In the genomic region with DNA sequence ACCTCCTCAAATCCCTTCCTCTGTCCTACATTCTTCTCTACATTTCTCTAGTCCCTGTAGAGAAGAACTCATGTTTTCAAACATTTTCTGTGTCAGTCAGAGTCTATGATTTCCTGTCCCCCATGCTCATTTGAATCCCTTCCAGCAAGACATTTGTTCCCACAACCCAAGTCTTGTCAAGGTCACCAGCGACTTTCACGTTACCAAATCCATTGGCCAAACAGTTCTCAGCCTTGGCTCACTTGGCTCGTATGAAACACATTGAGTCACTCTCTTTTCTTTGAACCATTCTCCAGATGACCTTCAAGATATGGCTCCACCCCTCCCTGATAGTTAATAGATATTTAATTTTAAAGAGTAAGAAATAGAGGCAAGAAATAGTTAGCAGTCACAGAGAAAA, we compare ENCODE assay signal across 19 mouse cellular contexts. TPM values are rescaled to one million over a fixed set of nuclear protein-coding genes. Genes with fewer than 3 reads are reported as not detected.
"Had no signal": no experiment of that assay in that cellular context is flagged by ENCODE, and none has a peak within 500 bp of the region (broad histone marks: within the 10 kb centered on the region; RNA-seq: fewer than 3 reads in every experiment).

No protein-coding gene starts in this region.

- H3K27me3 ChIP-seq: limb, embryonic 15.5 days; liver, embryonic 13.5 days; midbrain, embryonic 13.5 days had no signal

- H3K9me3 ChIP-seq: limb, embryonic 15.5 days; liver, embryonic 13.5 days; midbrain, embryonic 13.5 days had no signal

- H3K9ac ChIP-seq: limb, embryonic 15.5 days; liver, embryonic 13.5 days; liver, postnatal 0 days; midbrain, embryonic 13.5 days had no signal

- DNase-seq: kidney, adult 9 months; kidney, postnatal 10 days; kidney, postnatal 4 days; left cerebral cortex, postnatal 4 days; liver, embryonic 13.5 days; liver, postnatal 0 days; lung, postnatal 14 days; right cerebral cortex, adult 18-20 months; right cerebral cortex, postnatal 25 days; thymus, postnatal 36 days had no signal

- H3K36me3 ChIP-seq: limb, embryonic 15.5 days; liver, embryonic 13.5 days; midbrain, embryonic 13.5 days had no signal

- H3K4me2 ChIP-seq: limb, embryonic 15.5 days; liver, embryonic 13.5 days; midbrain, embryonic 13.5 days had no signal

- H3K4me1 ChIP-seq: liver, embryonic 13.5 days had no signal

- H3K4me3 ChIP-seq: layer of hippocampus, adult 2 months; limb, embryonic 15.5 days; liver, embryonic 13.5 days; midbrain, embryonic 13.5 days had no signal

- H3K27ac ChIP-seq: layer of hippocampus, adult 2 months; limb, embryonic 15.5 days; liver, embryonic 13.5 days; macrophage; midbrain, embryonic 13.5 days had no signal

- ATAC-seq: liver, postnatal 0 days; midbrain, embryonic 13.5 days had no signal

RNA-seq across cellular contexts. Expression of a gene that starts 55.7 kb away (rescaled TPM):
- total RNA-seq: left cerebral cortex, postnatal 4 days; megakaryocyte-erythroid progenitor cell, adult 5-6 weeks; midbrain, postnatal 0 days had no signal
- polyA plus RNA-seq: limb, embryonic 15.5 days; liver, embryonic 13.5 days; liver, postnatal 0 days; macrophage; midbrain, embryonic 13.5 days; midbrain, postnatal 0 days; neural tube, embryonic 14.5 days; small intestine, adult 2 months; stomach, embryonic 16.5 days had no signal
